28 mouse cellular contexts compared by ENCODE assay signal in genomic region chrX:59166763-59167162, GRCm38 (mm10).
"Had no signal": no experiment of that assay in that cellular context is flagged by ENCODE, and none has a peak within 500 bp of the region (broad histone marks: within the 10 kb centered on the region; RNA-seq: fewer than 3 reads in every experiment).

No protein-coding gene starts in this region.

- ATAC-seq: forebrain, embryonic 14.5 days; forebrain, embryonic 15.5 days; forebrain, embryonic 16.5 days had no signal

- H3K27me3 ChIP-seq: embryonic facial prominence, embryonic 12.5 days; embryonic facial prominence, embryonic 13.5 days; embryonic facial prominence, embryonic 15.5 days; forebrain, embryonic 12.5 days; forebrain, embryonic 15.5 days had no signal

- H3K4me3 ChIP-seq: embryonic facial prominence, embryonic 10.5 days; embryonic facial prominence, embryonic 12.5 days; embryonic facial prominence, embryonic 13.5 days; embryonic facial prominence, embryonic 15.5 days; erythroblast, embryonic 14.5 days; forebrain, embryonic 10.5 days; forebrain, embryonic 12.5 days; forebrain, embryonic 15.5 days; gastrocnemius, adult 2 months; heart, adult 2 months; heart, embryonic 10.5 days had no signal

- DNase-seq: cerebellum, adult 8-10 months; cerebellum, adult 9-10 months; cerebellum, adult 9-11 months; cerebellum, postnatal 10 days; cerebellum, postnatal 14 days; cerebellum, postnatal 25 days; cerebellum, postnatal 36 days; embryo, embryonic 11 days; gastrocnemius, adult 2 months; gastrocnemius, postnatal 10 days; gastrocnemius, postnatal 14 days; gastrocnemius, postnatal 25 days; gastrocnemius, postnatal 36 days; heart, adult 11 months; heart, adult 18-20 months; heart, adult 2 months had no signal

- H3K27ac ChIP-seq: embryonic facial prominence, embryonic 10.5 days; embryonic facial prominence, embryonic 12.5 days; embryonic facial prominence, embryonic 13.5 days; embryonic facial prominence, embryonic 15.5 days; forebrain, embryonic 10.5 days; forebrain, embryonic 12.5 days; forebrain, embryonic 15.5 days; gastrocnemius, adult 2 months; heart, adult 2 months; heart, embryonic 10.5 days had no signal

- H3K9me3 ChIP-seq: embryonic facial prominence, embryonic 10.5 days; embryonic facial prominence, embryonic 12.5 days; embryonic facial prominence, embryonic 13.5 days; embryonic facial prominence, embryonic 15.5 days; forebrain, embryonic 10.5 days; forebrain, embryonic 12.5 days; forebrain, embryonic 15.5 days; heart, embryonic 10.5 days had no signal

- H3K4me2 ChIP-seq: embryonic facial prominence, embryonic 12.5 days; embryonic facial prominence, embryonic 13.5 days; embryonic facial prominence, embryonic 15.5 days; forebrain, embryonic 12.5 days; forebrain, embryonic 15.5 days; heart, embryonic 11.5 days had no signal

- H3K36me3 ChIP-seq: embryonic facial prominence, embryonic 10.5 days; embryonic facial prominence, embryonic 12.5 days; embryonic facial prominence, embryonic 13.5 days; embryonic facial prominence, embryonic 15.5 days; forebrain, embryonic 10.5 days; forebrain, embryonic 12.5 days; forebrain, embryonic 15.5 days; heart, embryonic 10.5 days had no signal

- H3K4me1 ChIP-seq: embryonic facial prominence, embryonic 10.5 days; embryonic facial prominence, embryonic 12.5 days; embryonic facial prominence, embryonic 13.5 days; embryonic facial prominence, embryonic 15.5 days; forebrain, embryonic 10.5 days; forebrain, embryonic 12.5 days; forebrain, embryonic 15.5 days; heart, embryonic 10.5 days had no signal

- H3K9ac ChIP-seq: embryonic facial prominence, embryonic 12.5 days; embryonic facial prominence, embryonic 13.5 days; embryonic facial prominence, embryonic 15.5 days; forebrain, embryonic 12.5 days; forebrain, embryonic 15.5 days had no signal
